Mouse (Mus musculus): ENCODE results near the gene Pced1b. TPM values are rescaled to one million over a fixed set of nuclear protein-coding genes. Genes with fewer than 3 reads are reported as not detected.

Gene Pced1b
- total and polyA plus RNA-seq, 3 experiments: 6.6 to 36.5 TPM; not detected in 1

DNA sequence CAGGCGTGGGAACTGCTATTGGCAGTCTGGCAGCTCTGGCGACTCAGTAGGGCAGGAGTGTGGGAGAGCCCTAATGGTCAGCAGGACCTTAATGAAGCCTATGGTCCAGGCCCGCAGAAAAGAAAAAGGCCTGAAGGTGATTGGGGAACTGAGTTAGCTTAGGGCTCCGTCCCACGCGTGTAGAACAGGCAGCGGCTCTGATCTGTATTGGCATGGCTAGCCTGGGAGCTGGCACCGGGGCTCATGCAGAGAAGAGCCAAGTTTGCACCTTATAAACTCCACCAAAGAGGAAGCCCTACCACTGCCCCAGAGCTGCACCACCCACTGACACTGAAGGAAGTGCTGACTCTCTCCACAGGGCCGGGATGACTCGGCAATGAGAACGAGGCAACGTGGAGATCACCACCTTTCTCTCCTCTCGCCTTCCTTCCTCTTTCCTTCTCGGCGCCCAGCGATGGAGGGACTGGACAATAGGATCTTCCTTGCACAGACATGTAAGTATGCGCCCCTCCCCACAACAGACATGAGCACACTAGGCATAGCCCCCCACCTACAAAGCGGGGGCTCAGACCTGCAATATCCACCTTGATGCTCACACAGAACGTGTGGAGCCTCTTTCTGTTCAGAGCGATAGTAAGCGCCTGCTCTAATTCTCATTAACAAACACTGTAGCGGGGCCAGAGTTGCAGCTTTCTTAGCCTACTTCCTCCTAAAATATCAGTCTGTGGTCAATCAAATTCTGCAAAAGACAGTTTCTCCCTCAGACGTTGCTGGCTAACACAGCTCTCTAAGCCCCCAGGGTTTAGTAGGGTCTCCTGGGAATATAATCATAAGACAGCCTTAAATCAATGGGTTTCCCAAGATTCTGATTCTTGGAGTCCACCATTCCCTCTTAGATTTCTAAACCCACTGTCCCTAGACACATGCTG lies 114.2 kb downstream of the Pced1b start (continued):
- TF ChIP-seq USF2 (IDR thresholded peaks at IDR 0.05; ENCODE audit: borderline replicate concordance in 1 of 2, insufficient read depth in 1 of 2, low read depth in 1 of 2, low read length in 2 of 2) (no peak), SIN3A (IDR thresholded peaks at IDR 0.05; ENCODE audit: low read length) (peak; percentile 22), HCFC1 (IDR thresholded peaks at IDR 0.05; ENCODE audit: low read depth, low read length) (peak; percentile 65), POLR2A (IDR thresholded peaks at IDR 0.05; ENCODE audit: control insufficient read depth in 1 of 2, insufficient read depth in 1 of 2, low read depth in 1 of 2, low read length in 2 of 2, poor library complexity in 1 of 2) (peak; percentile 62 to 98), GATA1 (IDR thresholded peaks at IDR 0.05; ENCODE audit: low read depth, low read length) (peak; percentile 3; the same call in 1 of the 2 replicates), TBP (IDR thresholded peaks at IDR 0.05; ENCODE audit: low read depth, low read length) (peak; percentile 95)

DNA sequence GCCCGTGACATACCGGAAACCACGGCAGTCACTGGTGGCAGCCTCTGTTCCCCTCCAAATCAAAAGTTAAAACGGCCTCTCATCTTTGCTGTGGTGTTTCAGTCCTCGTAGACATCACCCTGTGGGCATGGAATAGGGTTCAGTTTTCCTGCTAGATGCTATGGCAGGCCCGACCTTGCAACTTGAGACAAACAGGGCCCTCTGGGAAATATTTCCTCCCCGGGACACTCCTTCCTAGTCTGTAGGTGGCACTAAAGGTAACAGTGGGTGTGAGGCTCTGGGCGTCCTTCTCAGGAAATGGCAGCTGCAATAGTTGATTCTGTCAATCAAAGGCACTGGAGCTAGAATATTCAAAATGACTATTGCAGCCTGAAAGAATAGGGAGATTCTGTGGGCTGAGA lies 114.9 kb downstream of the Pced1b start:
- Histone ChIP-seq H3K79me2 (ENCODE audit: control insufficient read depth, insufficient read depth, low read length, poor library complexity) (peaks cover 18% of the 10 kb centered on the region), H3K9ac (ENCODE audit: control insufficient read depth, low read depth, low read length, poor library complexity, severe bottlenecking) (peak overlapping the region; percentile 59), H3K27me3 (ENCODE audit: control insufficient read depth in 1 of 2, insufficient read depth in 2 of 2, low read length in 2 of 2) (no peaks in the 10 kb centered on the region), H3K4me3 (ENCODE audit: control insufficient read depth in 1 of 2, insufficient read depth in 1 of 2, low read depth in 2 of 2, low read length in 2 of 2) (peak overlapping the region; percentile 53 to 73), H3K36me3 (ENCODE audit: control insufficient read depth in 1 of 2, insufficient read depth in 2 of 2, low read length in 2 of 2) (peaks cover 2 to 12% of the 10 kb centered on the region in 2 experiments; a peak in 2 of 4 replicates), H3K27ac (ENCODE audit: control insufficient read depth, low read depth, low read length) (peak overlapping the region; percentile 82), H3K4me1 (ENCODE audit: control insufficient read depth in 1 of 2, insufficient read depth in 2 of 2, low read length in 2 of 2) (peaks cover 13 to 19% of the 10 kb centered on the region in 2 experiments), H3K9me3 (replicated peaks; ENCODE audit: insufficient read depth, low read length) (no peaks in the 10 kb centered on the region)
- peak; percentile 90 for DNase-seq (ENCODE audit: low read depth, low spot score)
- TF ChIP-seq CHD2 (IDR thresholded peaks at IDR 0.05; ENCODE audit: low read length) (no peak), ZNF384 (IDR thresholded peaks at IDR 0.05; ENCODE audit: low read depth, low read length) (peak; percentile 38; the same call in 1 of the 2 replicates), RCOR1 (IDR thresholded peaks at IDR 0.05; ENCODE audit: low read depth, low read length) (peak; percentile 66), ETS1 (IDR thresholded peaks at IDR 0.05; ENCODE audit: low read depth, low read length) (peak; percentile 35; the same call in 1 of the 2 replicates), TCF12 (IDR thresholded peaks at IDR 0.05; ENCODE audit: low read depth, low read length) (peak; percentile 64; the same call in 1 of the 2 replicates), ELF1 (IDR thresholded peaks at IDR 0.05; ENCODE audit: low read depth, low read length) (peak; percentile 65; the same call in 1 of the 2 replicates), ZKSCAN1 (IDR thresholded peaks at IDR 0.05; ENCODE audit: low read depth, low read length) (peak; percentile 52; the same call in 1 of the 2 replicates), GABPA (IDR thresholded peaks at IDR 0.05; ENCODE audit: low read depth, low read length) (0 out of 2 replicates have a peak, but pooled peaks have one; percentile 50), EP300 (IDR thresholded peaks at IDR 0.05; ENCODE audit: low read depth in 1 of 2, low read length in 2 of 2) (peak in 1 of 2 experiments; percentile 55; a peak in 2 of 4 replicates), MXI1 (IDR thresholded peaks at IDR 0.05; ENCODE audit: low read depth, low read length) (no peak; the same call in 1 of the 2 replicates), BHLHE40 (IDR thresholded peaks at IDR 0.05; ENCODE audit: borderline replicate concordance, low read depth, low read length) (0 out of 2 replicates have a peak, but pooled peaks have one; percentile 52), HCFC1 (IDR thresholded peaks at IDR 0.05; ENCODE audit: low read depth, low read length) (peak; percentile 69), SMC3 (IDR thresholded peaks at IDR 0.05; ENCODE audit: low read depth, low read length) (peak; percentile 43; the same call in 1 of the 2 replicates), UBTF (IDR thresholded peaks at IDR 0.05; ENCODE audit: borderline replicate concordance, insufficient read depth, low read depth, low read length) (peak; percentile 26; the same call in 1 of the 2 replicates), ZC3H11A (IDR thresholded peaks at IDR 0.05; ENCODE audit: low read depth, low read length) (0 out of 2 replicates have a peak, but pooled peaks have one; percentile 11), SIN3A (IDR thresholded peaks at IDR 0.05; ENCODE audit: low read length) (peak; percentile 74; the same call in 1 of the 2 replicates), NRF1 (IDR thresholded peaks at IDR 0.05; ENCODE audit: insufficient read depth, low read depth, low read length, poor library complexity, severe bottlenecking) (no peak), MAX (IDR thresholded peaks at IDR 0.05; ENCODE audit: low read length) (peak; percentile 75), POLR2AphosphoS5 (IDR thresholded peaks at IDR 0.05; ENCODE audit: borderline replicate concordance, low read depth, low read length) (no peak), TAL1 (IDR thresholded peaks at IDR 0.05; ENCODE audit: low read length) (no peak), RAD21 (IDR thresholded peaks at IDR 0.05; ENCODE audit: low read depth, low read length) (peak; percentile 34), CTCF (IDR thresholded peaks at IDR 0.05 in 2 of 3, conservative IDR thresholded peaks at IDR 0.05 in 1 of 3; ENCODE audit: control insufficient read depth in 1 of 3, insufficient read depth in 1 of 3, low read depth in 2 of 3, low read length in 3 of 3, poor library complexity in 1 of 3, severe bottlenecking in 1 of 3) (peak; percentile 15 to 58 (median 37); a peak in 5 of 6 replicates), USF2 (IDR thresholded peaks at IDR 0.05; ENCODE audit: borderline replicate concordance in 1 of 2, insufficient read depth in 1 of 2, low read depth in 1 of 2, low read length in 2 of 2) (no peak), MAZ (IDR thresholded peaks at IDR 0.05; ENCODE audit: low read depth, low read length) (peak; percentile 74), MYB (IDR thresholded peaks at IDR 0.05; ENCODE audit: low read depth, low read length) (no peak), KAT2A (conservative IDR thresholded peaks at IDR 0.05; ENCODE audit: low read depth, low read length) (peak; percentile 52), ZMIZ1 (IDR thresholded peaks at IDR 0.05; ENCODE audit: low read depth, low read length) (peak; percentile 73; the same call in 1 of the 2 replicates), MYC (IDR thresholded peaks at IDR 0.05; ENCODE audit: low read depth, low read length) (peak; percentile 22; the same call in 1 of the 2 replicates)
